Mouse (Mus musculus) neural tube, embryonic 11.5 days (tissue): ENCODE data around the gene Pdlim5. TPM values are rescaled to one million over a fixed set of nuclear protein-coding genes. Genes with fewer than 3 reads are reported as not detected.

Experiments used
- ATAC-seq: fragments of 200-750 bp; cut with Nextera tagmentation; 2 replicates; pipeline ENCODE4 v1.8.0; 2017; ENCODE audit warnings: moderate number of reproducible peaks, mild to moderate bottlenecking, moderate TSS enrichment, moderate library complexity; ENCODE audit not compliant: insufficient read depth, low FRiP score, low TSS enrichment
- DNase-seq: peaks from one replicate; pipeline ENCODE4 v3.0.0-alpha.2; 2015; ENCODE audit warnings: low spot score
- H3K27ac ChIP-seq: fragments of 300-500 bp; sonication (generic); 2 replicates; pipeline ENCODE4 v1.5.1; 2014; ENCODE audit warnings: low read depth, mild to moderate bottlenecking, low read length
- H3K27me3 ChIP-seq: fragments of 300-500 bp; sonication (generic); 2 replicates; pipeline ENCODE4 v1.6.1; 2014; ENCODE audit warnings: mild to moderate bottlenecking, low read length, mixed read lengths; ENCODE audit not compliant: control insufficient read depth, insufficient read depth
- H3K36me3 ChIP-seq: fragments of 300-500 bp; sonication (generic); 2 replicates; pipeline ENCODE4 v1.6.1; 2014; ENCODE audit warnings: mild to moderate bottlenecking, low read length, moderate library complexity, mixed read lengths; ENCODE audit not compliant: control insufficient read depth, insufficient read depth
- H3K4me1 ChIP-seq: fragments of 300-500 bp; sonication (generic); 2 replicates; pipeline ENCODE4 v1.6.1; 2014; ENCODE audit warnings: low read length, mixed read lengths; ENCODE audit not compliant: control insufficient read depth, insufficient read depth
- H3K4me2 ChIP-seq: fragments of 300-500 bp; sonication (generic); 2 replicates; pipeline ENCODE4 v1.6.1; 2014; ENCODE audit warnings: low read depth, mild to moderate bottlenecking, moderate library complexity
- H3K4me3 ChIP-seq: fragments of 300-500 bp; sonication (generic); 2 replicates; pipeline ENCODE4 v1.5.1; 2014; ENCODE audit warnings: low read depth, low read length
- H3K9ac ChIP-seq: fragments of 300-500 bp; sonication (generic); 2 replicates; pipeline ENCODE4 v1.6.1; 2014; ENCODE audit warnings: mild to moderate bottlenecking, low read length
- H3K9me3 ChIP-seq: fragments of 300-500 bp; sonication (generic); 2 replicates; pipeline ENCODE4 v1.6.1; 2016; ENCODE audit warnings: low read length; ENCODE audit not compliant: control insufficient read depth
- WGBS: fragments of 180-500 bp; shearing (Covaris S2); extraction: QIAGEN DNeasy Blood & Tissue Kit; methylation state at CpG from one replicate; pipeline ENCODE4 v1.1.7; 2014; 5-methylcytosine and 5-hydroxymethylcytosine counted together
- polyA plus RNA-seq: library from polyadenylated mRNA; unstranded; fragments of >200 nt; fragmentation: Nextera tagmentation; extraction: Ambion mirVana; gene quantifications from 2 replicates; pipeline ENCODE4 v1.2.1, GENCODE M21; 2014

Pdlim5 gene
- polyA plus RNA-seq, 1 experiment from 2014 or later: 20.8 TPM

- Histone ChIP-seq H3K27me3 (no peaks in the 10 kb centered on the region), H3K9ac (no peak overlapping the region), H3K9me3 (no peaks in the 10 kb centered on the region), H3K4me1 (no peaks in the 10 kb centered on the region), H3K36me3 (no peaks in the 10 kb centered on the region), H3K27ac (no peak overlapping the region), H3K4me3 (no peak overlapping the region), H3K4me2 (no peak overlapping the region)
- no peak for ATAC-seq
- 81% methylated on average over 6 of the region's 6 CpGs for WGBS
- no peak for DNase-seq
Measured at GRCm38 (mm10) chr3:142339440-142340251, 55.9 kb downstream of the Pdlim5 start.

- Histone ChIP-seq H3K4me2 (no peak overlapping the region), H3K4me3 (no peak overlapping the region), H3K36me3 (no peaks in the 10 kb centered on the region), H3K27ac (no peak overlapping the region), H3K9me3 (no peaks in the 10 kb centered on the region), H3K9ac (no peak overlapping the region), H3K27me3 (no peaks in the 10 kb centered on the region), H3K4me1 (no peaks in the 10 kb centered on the region)
- 74% methylated on average over 4 of the region's 4 CpGs for WGBS
- no peak for DNase-seq
- no peak for ATAC-seq
Measured at GRCm38 (mm10) chr3:142338058-142338457, 57.4 kb downstream of the Pdlim5 start.

- Histone ChIP-seq H3K27ac (no peak overlapping the region), H3K36me3 (no peaks in the 10 kb centered on the region), H3K4me1 (no peaks in the 10 kb centered on the region), H3K9ac (no peak overlapping the region), H3K27me3 (no peaks in the 10 kb centered on the region), H3K4me2 (no peak overlapping the region), H3K4me3 (no peak overlapping the region), H3K9me3 (no peaks in the 10 kb centered on the region)
- WGBS: 94% methylated on average over 3 of the region's 3 CpGs
- DNase-seq: no peak
- ATAC-seq: no peak
Measured at GRCm38 (mm10) chr3:142334496-142334895, 61.0 kb downstream of the Pdlim5 start.

- no peak for DNase-seq
- Histone ChIP-seq H3K4me2 (no peak overlapping the region), H3K4me3 (no peak overlapping the region), H3K27me3 (no peaks in the 10 kb centered on the region), H3K9ac (no peak overlapping the region), H3K36me3 (no peaks in the 10 kb centered on the region), H3K4me1 (no peaks in the 10 kb centered on the region), H3K27ac (no peak overlapping the region), H3K9me3 (no peaks in the 10 kb centered on the region)
- ATAC-seq: no peak
- WGBS: 85% methylated on average over 1 of the region's 1 CpGs
Measured at GRCm38 (mm10) chr3:142333458-142333857, 62.0 kb downstream of the Pdlim5 start.

- Histone ChIP-seq H3K4me2 (no peak overlapping the region), H3K4me1 (no peaks in the 10 kb centered on the region), H3K36me3 (no peaks in the 10 kb centered on the region), H3K9me3 (no peaks in the 10 kb centered on the region), H3K27me3 (no peaks in the 10 kb centered on the region), H3K9ac (no peak overlapping the region), H3K27ac (no peak overlapping the region), H3K4me3 (no peak overlapping the region)
- 80% methylated on average over 4 of the region's 4 CpGs for WGBS
- DNase-seq (no peak), ATAC-seq (no peak)
Measured at GRCm38 (mm10) chr3:142332716-142333115, 62.8 kb downstream of the Pdlim5 start.

- no peak for ATAC-seq
Measured at GRCm38 (mm10) chr3:142331872-142332554, 63.5 kb downstream of the Pdlim5 start.

GRCm38 (mm10) chr3:142330425-142330824 lies 65.1 kb downstream of the Pdlim5 start:
- Histone ChIP-seq H3K9me3 (no peaks in the 10 kb centered on the region), H3K4me2 (no peak overlapping the region), H3K36me3 (no peaks in the 10 kb centered on the region), H3K27me3 (no peaks in the 10 kb centered on the region), H3K4me1 (no peaks in the 10 kb centered on the region), H3K9ac (no peak overlapping the region), H3K27ac (no peak overlapping the region), H3K4me3 (no peak overlapping the region)
- no peak for ATAC-seq
- 81% methylated on average over 3 of the region's 3 CpGs for WGBS
- DNase-seq: no peak

More at GRCm38 (mm10) chr3:142331872-142332554, 63.5 kb downstream of the Pdlim5 start:
- Histone ChIP-seq H3K9me3 (no peaks in the 10 kb centered on the region), H3K27ac (no peak overlapping the region), H3K27me3 (no peaks in the 10 kb centered on the region), H3K4me2 (no peak overlapping the region), H3K4me3 (no peak overlapping the region), H3K36me3 (no peaks in the 10 kb centered on the region), H3K9ac (no peak overlapping the region), H3K4me1 (no peaks in the 10 kb centered on the region)
- WGBS: 81% methylated on average over 4 of the region's 4 CpGs
- no peak for DNase-seq

- Histone ChIP-seq H3K9ac (no peak overlapping the region), H3K36me3 (no peaks in the 10 kb centered on the region), H3K4me3 (no peak overlapping the region), H3K27me3 (no peaks in the 10 kb centered on the region), H3K4me1 (no peaks in the 10 kb centered on the region), H3K4me2 (no peak overlapping the region), H3K9me3 (no peaks in the 10 kb centered on the region), H3K27ac (no peak overlapping the region)
- DNase-seq (no peak), ATAC-seq (no peak)
- 77% methylated on average over 6 of the region's 6 CpGs for WGBS
Measured at GRCm38 (mm10) chr3:142323592-142323991, 71.9 kb downstream of the Pdlim5 start.

GRCm38 (mm10) chr3:142321930-142322329 lies 73.6 kb downstream of the Pdlim5 start:
- H3K4me2 ChIP-seq: no peak overlapping the region
- no peaks in the 10 kb centered on the region for H3K27me3 ChIP-seq
- no peak overlapping the region for H3K27ac ChIP-seq
- no peak overlapping the region for H3K4me3 ChIP-seq
- DNase-seq (no peak), ATAC-seq (no peak)
- H3K9me3 ChIP-seq: no peaks in the 10 kb centered on the region
- H3K4me1 ChIP-seq: no peaks in the 10 kb centered on the region
- H3K36me3 ChIP-seq: no peaks in the 10 kb centered on the region
- no peak overlapping the region for H3K9ac ChIP-seq
- WGBS: 85% methylated on average over 6 of the region's 6 CpGs
